Mouse (Mus musculus): ENCODE measurements around the gene March10.
A peak's percentile ranks its signal among the peaks of the same experiment; 100 is the strongest.

March10 gene

DNA sequence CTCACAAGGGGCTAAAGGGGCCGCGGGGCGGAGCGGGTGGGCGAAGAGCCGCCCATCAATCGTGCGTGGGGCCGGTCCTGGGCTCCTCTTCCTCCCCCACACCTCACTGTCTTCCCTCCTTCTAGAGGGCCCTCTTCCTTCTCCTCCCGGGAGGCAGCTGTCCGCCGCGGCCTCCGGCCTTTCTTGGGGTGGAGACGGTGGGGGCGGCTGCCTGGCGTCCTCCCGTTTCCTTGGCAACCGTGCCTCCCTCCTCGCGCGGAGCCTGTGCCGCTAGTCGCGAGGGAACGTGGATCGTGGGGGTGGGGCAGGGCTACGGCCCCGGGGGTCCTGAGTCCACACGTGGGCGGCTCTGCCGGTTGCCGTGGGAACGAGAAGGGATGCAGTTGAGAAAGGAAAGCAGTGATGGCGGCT, at the start of gene March10:
TSS of gene March10 (minus strand) at position 239 of the 411 bp plus-strand sequence.
- DNase-seq (ENCODE audit: low spot score), result peak; percentile 76

DNA sequence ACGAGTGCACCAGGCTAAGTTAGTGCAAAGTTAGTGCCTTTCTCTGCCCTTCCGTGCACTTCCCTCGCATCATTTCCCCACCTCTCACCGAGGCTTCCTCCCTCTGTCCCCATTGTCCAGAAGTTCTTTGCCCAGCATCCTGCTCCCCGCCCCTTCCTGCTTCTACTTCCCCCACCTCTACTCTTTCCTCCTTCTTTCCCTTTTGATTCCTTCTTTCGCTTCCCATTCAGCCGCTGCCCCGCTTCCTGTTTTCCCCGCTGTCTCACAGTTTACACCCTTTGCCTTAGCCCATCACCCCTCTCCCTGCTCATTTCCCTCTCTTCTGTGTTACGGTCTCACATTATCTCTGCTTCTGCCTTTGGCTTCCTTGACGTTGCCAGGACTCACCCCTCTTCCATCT, 49.8 kb upstream of the March10 start:
- no peak for DNase-seq (ENCODE audit: low spot score)

DNA sequence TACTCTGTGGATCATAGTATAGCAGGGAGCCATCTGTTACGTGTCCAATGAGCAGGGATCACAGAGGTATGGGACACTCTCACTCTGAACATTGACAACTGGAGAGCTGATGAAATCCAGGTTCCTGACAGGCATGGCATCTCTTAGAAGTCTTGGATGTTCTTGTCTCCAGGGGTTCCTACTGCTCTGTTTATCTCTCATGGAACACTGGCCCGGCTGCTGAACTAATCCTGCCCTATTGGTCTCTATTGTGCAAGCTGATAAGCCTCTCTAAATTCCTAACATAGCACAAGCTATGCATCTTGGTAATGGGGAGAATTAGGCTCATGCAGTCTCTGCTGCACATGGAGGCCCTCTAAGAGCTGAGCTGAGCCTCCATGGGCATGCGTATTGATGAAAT, 48.5 kb upstream of the March10 start:
- no peak for DNase-seq (ENCODE audit: low spot score)

DNA sequence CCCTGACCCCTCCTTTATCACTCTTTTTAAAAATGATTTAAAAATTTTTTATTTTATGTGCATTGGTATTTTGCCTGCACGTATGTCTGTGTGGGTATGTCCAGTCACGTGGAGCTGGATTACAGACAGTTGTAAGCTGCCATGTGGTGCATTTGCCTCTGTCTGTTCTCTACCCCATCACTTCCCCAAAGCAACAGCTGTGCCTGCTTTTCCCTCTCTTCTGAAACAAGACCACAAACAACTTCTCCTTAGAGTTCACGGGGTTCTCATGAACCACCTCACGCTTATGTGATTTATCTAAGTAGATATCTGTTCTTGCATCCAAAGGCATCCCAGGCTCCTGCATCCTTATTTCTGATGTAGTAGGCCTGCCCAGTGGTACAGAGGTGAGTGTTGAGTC, 45.8 kb upstream of the March10 start:
- DNase-seq (ENCODE audit: low spot score), result no peak

DNA sequence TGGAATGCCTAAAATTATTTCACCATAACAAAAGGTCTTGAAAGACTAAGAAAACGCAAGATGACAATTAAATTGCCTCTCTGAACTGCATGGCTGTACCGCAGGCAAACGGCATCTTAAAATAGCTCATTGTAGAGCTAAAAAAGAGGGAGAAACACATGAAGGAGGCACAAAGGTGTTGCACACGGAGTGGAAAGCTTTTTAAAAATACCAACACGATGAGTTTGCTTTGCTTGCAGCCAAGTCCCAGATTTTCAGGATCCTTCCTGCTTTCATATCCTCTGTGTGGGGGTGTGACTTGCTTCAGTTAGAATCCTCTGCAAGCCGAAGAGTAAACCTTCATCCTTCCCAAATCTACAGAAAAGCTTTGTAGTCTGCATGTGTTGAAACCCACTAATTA, 41.0 kb upstream of the March10 start:
- DNase-seq (ENCODE audit: low spot score), result no peak

DNA sequence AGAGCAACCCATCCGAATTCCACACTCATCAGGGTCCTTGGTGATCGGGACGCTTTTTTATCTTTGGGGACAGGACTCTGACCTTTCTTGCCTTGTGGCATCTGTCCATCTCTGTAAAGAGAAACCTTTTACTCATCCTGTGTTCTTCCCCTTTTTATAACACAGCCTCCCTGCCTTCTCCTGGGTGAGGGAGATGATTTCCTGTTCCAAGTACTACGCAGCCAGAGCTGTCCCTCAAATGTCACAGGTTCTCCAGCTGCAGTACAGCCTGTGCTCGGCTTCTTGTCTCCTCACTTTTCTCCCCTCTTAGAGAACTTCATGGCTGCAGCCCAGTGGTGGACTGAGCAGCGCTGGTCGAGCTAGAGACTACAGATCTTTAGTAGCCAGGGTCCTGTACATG, 40.1 kb upstream of the March10 start:
- DNase-seq (ENCODE audit: low spot score), result no peak

DNA sequence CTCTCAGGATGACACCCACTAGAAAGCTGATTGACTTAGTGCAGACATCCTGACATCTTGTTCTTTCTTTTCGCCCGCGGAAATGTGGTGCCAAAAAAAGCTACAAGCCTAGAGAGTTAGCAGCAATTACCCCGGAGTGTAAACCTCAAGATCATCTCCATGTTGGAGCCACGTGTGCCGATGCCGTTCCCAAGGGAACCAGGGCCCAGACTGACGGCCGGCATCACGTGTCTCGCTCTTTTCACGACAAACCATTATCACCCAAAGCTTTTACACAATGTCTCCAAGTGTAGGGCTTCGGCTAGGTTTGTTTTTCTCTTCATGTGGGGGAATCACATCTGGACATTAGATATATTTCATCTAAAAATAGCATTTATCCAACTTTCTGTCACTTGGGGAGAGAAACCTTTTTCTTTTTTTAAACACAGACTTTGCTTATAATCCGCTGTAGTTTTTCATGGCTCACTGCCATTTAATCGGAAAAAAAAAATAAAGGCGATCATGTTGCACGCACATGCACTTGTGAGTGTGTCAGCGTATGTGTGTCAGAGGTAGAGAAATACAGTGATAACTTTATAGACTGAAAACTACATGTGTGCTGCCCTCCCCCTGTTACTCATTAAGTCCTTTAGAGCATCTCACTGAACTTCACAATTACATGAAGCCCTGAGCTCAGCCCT, 39.2 kb upstream of the March10 start:
- DNase-seq (ENCODE audit: low spot score), result no peak

DNA sequence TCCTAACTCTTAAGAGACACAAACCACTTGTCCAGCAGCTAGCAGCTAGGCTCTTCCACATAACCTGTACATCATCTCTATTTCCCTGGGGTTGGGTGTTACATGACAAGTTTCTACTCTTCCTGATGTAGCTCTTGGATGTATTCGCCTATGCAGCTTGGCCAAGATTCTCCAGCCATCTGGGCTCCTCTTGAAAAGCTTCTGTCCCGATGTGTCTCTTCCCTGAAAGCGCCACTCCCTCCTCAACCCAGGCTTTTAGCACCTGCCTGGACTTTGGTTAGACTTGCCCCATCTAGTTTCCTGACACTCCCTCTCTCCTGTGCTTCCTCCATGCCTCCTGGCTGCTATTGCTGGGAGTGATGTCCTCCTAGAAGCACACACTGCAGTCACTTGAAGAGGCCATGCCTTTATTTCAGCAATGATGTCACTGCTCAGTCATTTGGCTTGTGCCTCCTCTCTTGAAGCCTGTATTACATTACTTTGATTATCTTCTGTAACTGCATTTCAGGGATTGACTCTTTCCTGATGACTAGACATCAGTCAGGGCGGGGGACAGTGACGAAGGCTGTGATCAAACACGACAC, 38.3 kb upstream of the March10 start:
- no peak for DNase-seq (ENCODE audit: low spot score)

DNA sequence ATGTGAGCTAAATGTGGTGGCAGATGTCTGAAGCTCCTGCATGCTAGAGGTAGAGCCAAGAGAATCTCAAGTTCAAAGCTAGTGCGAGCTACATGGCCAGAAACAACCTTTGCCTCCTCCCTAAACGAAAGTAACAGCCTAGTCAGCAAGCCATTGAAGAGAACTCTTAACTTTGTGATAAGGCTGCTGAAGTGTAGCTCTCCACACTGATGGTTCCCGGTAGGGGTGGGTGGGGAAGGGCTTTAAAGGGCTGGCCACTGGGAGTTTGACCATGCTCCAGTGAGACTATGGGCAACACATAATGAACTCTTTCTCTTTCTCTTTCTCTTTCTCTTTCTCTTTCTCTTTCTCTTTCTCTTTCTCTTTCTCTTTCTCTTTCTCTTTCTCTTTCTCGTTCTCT, 35.9 kb upstream of the March10 start:
- DNase-seq (ENCODE audit: low spot score), result no peak

DNA sequence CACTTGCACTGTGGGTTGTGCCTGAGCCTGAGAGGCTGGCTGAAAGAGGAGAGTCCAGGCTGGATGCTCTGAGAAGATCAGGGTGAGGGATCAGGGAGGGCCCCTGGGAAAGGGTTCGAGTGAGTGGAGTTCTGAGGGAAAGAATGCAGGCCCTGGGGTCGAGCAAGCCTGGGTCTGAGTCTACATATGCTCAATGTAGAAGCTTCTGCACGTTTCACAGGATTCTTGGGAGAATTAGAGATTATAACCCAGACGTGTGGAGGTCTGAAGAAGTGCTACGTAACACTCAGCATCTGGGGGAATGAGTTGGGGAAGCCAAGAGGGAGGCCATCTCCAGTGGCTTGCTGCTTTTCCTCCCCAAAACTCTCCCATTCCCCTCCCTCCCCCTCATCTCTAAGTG, 34.4 kb upstream of the March10 start:
- no peak for DNase-seq (ENCODE audit: low spot score)

DNA sequence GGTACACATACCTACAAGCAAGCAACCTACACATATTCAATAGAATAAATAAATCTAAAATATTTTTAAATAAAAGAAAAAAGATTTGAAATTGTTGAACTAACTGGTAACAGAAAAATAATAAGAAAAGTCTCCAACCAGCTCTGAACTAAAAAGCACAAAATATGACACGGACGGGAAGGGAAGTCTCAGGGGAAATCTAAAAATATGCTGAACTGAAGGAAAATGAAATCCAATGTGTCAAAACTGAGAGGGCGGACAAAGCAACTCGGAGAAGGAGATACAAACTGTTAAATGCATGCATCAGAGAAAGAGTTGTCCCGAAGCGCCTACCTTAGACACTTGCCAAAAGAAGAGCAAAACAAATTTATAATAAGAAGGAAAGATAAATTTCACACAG, 28.9 kb upstream of the March10 start:
- no peak for DNase-seq (ENCODE audit: low spot score)

DNA sequence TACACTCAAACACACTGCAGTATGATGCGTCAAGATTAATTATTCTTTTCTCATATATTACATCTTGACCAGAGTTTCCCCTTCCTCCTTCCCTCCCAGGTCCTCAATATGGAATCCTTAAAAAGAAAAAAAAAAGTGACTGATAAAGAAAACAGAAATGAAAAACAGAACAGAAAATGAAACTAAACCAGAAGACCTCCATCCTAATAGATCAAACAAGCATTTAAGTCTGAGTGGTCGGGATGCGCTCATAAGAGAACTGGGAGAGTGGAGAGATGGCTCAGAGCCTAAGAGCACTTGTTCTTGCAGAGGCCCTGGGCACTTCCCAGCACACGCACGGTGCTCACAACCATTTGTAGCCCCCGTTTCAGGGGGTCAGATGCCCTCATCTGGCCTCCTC, 28.5 kb upstream of the March10 start:
- no peak for DNase-seq (ENCODE audit: low spot score)

DNA sequence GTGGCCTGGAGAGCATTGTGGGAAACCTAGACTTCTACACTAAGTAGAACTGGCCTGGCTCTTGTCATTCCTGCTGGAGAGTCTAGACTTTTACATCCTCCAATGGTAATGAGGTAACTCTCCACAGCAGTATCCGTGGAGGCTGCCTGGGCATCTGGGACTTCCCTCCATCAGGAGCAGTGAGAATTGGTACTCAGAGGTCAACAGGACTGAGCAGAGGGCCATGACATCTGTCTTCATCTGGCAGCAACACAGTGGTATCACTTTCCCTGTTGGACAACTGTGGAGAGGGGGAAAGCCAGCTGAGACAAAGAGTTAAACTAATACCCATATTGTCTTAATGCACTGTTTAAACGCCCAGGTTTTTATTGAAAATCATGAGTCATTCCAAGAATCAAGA, 26.2 kb upstream of the March10 start:
- DNase-seq (ENCODE audit: low spot score), result no peak

DNA sequence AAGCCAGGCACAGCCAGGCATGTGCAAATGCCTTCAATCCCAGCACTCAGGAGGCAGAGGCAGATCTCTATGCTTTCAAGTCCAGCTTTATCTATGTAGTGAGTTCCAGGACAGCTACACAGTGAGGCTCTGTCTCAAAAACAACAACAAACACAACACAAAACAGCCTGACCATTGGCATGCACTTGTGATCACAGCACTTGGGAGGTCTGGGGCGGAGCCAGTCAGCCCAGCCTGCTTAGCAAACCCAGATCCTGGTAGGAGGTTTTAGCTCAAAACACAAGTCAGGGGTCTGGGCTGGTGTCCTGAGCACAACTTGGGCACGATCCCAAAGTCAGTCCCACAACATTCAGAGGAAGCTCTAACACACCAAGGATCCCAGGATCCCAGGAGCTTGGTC, 18.2 kb upstream of the March10 start:
- no peak for DNase-seq (ENCODE audit: low spot score)

DNA sequence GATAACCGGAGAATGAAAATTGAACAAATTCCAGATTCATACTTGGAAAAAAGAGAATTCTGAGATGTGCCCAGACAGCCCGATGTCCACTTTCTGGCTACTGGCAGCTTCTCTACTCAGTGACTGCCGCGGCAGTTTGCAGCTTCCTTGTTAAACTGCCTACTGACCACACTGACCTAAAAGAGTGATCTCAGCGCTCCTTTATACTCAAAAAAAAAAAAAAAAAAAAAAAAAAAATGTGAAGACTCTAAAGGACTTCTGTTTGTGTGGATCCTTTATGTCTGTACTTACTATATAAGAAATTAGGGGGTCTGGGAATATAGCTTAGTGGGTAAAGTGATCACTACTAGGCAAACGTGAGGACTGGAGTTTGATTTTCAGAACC, 17.8 kb upstream of the March10 start:
- no peak for DNase-seq (ENCODE audit: low spot score)

DNA sequence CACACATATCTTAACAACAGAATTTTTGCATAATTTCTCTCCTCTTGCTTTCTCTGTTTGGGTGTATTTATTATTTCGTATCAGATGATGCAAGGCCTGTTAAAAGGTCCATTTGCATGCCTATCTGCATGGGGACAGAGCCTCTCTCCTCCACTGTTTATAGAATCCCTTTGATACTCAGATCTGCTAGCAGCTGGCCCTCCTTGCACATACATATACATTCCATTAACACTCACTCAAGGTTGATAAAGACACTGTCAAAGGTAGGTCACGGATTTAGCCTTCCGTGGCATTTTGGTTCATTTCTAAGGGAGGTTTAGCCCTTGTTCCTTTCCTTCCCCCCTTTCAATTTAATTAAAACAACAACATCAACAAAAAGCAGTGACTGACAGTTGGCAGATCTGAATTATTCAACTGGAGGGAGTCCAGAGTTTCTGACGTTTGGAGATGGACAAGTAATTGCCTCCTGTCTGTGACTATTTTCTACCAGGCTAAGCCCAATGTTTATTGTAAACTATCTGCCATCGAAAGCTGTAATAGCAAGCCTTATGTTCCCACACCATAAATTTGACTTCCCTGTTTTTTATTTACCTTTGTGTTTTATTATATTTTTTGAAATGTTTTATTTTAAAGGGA, 17.3 kb upstream of the March10 start:
- no peak for DNase-seq (ENCODE audit: low spot score)

DNA sequence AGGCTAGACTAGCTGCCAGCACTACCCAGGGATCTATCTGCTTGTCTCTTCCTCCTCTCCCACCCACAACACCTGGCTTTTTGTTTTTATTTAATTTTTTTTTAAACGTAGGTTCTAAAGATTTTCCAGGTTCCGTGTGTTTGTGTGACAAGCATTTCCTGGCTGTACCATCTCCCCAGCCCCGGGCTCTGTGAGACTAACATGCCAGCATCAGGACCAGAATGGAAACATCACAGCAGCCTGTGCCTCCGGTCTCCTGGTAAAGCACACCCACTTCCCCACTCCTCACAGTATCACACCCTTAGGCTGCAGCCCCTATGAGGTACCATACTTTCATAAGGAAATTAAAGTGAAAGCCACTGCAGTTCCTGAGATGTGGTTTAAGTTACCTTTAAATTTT, 16.1 kb upstream of the March10 start:
- no peak for DNase-seq (ENCODE audit: low spot score)

DNA sequence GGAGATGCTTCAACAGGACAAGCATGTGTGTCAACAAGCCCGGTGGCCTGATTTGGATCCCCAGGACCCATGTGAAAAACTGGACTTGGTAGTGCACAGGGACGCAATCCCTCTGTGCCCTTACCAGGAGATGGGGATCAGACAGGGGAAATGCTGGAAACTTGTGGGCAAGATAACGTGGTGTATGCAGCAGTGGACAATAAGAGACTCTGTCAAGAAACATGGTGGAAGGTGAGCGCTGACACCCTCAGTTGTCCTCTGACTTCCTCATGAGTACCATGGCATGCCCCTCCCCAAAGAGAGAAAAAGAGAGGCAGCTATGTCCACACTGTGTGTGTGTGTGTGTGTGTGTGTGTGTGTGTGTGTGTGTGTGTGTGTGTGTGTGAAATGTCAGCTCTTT, 14.4 kb upstream of the March10 start:
- DNase-seq (ENCODE audit: low spot score), result no peak

DNA sequence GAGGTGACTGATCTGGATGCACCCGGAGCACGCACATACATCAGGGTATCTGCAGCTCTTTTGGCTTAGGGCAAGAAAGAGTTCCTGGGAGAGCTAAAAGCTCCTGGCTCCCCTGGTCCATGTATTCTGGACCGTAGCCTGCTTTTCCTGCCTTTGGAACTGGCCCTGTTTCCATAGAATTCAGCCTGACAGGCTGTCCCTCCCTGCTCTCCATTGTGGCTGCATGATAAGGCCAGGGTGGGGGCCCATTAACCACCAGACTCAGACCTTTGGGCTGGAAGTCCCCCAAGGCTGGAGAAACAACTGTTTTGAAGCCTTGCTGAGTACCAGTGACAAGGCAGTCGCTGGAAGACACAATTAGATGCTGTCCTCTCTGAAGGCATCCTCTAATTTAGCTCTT, 13.0 kb upstream of the March10 start:
- no peak for DNase-seq (ENCODE audit: low spot score)

DNA sequence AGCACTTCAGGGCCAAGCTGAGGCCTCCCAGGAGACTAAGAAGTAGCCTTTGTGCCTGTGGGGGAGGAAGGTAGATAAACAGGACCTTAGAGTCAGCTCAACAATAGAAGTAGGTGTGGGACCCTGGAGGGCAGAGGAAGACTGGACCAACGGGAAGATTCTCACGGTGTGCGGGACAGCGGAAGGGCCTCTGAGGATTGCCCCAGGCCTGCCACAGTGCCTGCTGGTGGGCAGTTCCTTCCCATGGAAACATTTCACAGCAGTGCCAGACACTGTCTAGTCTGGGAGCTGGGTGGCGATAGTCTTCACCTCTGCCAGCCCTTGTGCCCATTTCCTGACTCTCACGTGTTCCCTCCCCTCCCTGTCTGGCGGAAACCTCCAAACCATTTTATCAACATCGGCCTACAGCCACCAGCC, 12.6 kb upstream of the March10 start:
- DNase-seq (ENCODE audit: low spot score), result no peak

DNA sequence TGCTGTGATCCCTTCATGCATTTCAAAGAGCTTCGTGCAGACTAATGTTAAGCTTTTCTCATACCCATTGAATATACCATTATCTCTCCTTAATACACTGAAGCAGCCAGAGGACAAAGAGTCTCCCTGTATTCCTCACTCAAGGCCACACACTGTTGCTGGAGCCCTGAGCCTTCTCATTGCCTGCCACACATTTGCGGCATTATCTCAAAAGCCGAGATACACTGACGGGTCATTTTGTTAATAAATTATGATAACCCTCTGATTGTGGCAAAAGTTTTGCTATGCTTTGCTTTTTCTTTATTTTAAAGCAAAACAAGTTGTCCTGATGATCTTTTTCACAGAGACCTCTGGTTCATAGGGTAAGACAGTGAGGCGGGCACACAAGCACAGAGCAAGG, 11.9 kb upstream of the March10 start:
- no peak for DNase-seq (ENCODE audit: low spot score)

DNA sequence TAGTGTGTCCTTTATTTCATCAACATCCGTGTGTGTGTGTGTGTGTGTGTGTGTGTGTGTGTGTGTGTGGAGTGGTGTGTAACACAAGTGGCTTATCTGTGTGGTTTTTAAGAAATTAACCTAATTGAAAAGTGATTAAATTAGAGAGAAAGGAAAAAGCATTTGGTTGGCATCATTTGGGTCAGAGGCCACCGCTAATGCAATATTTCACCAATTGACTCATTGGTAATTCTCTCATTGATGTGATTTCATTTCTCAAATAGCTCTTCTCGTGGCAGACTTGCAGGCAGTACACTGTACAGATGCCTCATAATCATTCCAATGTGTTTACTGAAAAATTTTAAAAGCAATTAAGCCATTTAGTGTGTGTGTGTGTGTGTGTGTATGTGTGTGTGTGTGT, 11.3 kb upstream of the March10 start:
- no peak for DNase-seq (ENCODE audit: low spot score)

DNA sequence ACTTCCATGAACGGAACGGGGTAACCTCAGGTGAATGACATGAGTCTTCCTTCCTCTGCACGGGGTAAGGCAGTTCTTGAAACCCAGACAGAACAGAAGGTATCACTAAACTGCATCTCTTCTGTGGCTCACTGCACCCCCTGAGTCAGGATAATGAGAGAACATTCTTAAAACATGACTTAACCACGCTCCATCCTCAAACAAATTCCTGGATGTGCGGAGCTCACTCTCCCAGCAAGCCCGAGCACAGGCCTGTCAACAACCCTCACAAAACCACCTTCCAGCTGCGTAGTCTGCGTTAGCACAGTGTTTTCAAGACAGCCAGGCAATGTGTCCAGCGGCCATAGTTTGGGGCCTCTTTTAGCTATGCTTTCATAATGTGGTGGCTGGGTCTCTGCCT, 10.7 kb upstream of the March10 start:
- DNase-seq (ENCODE audit: low spot score), result no peak

DNA sequence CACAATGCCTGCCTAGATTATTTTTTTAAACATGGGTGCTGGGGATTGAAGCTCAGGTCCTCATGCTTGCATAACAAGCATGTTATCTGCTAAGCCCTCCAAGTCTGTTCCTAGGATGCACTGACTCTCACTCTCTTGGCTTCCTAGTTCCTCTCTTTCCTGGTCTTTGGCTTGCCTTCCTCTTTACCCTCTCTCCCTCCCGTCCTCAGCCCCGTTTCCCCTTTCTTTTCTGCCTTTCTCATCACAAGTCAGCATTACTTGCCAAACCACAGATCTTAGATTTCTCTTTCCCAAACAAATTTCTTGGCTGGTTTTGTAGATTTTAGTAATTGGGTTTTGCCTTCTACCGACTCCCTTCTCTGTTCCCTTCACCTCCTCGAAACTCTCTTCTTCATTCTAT, 10.2 kb upstream of the March10 start:
- no peak for DNase-seq (ENCODE audit: low spot score)
